Mouse (Mus musculus) bone marrow macrophage, adult 2 months (primary cell): ENCODE measurements around the gene Nos1.

Experiments used
- CTCF ChIP-seq: IDR thresholded peaks from 2 replicates; pipeline ENCODE4 v1.5.1; 2012; ENCODE audit warnings: low read depth, mild to moderate bottlenecking, low read length, moderate library complexity
- POLR2A ChIP-seq: IDR thresholded peaks from 2 replicates; pipeline ENCODE4 v1.6.1; 2012; ENCODE audit warnings: mild to moderate bottlenecking, low read depth, low read length, borderline replicate concordance

GRCm38 (mm10) chr5:117761181-117761832 lies 19.5 kb upstream of the Nos1 start:
- TF ChIP-seq POLR2A (no peak), CTCF (no peak)
